Mouse (Mus musculus) liver, postnatal 0 days (tissue): ENCODE measurements around the gene Klc4. TPM values are rescaled to one million over a fixed set of nuclear protein-coding genes. Genes with fewer than 3 reads are reported as not detected.

Source experiments
- ATAC-seq: fragments of 200-750 bp; cut with Nextera tagmentation; 2 replicates; pipeline ENCODE4 v1.8.0; 2017; ENCODE audit warnings: mild to moderate bottlenecking, moderate library complexity
- DNase-seq: peaks from one replicate; pipeline ENCODE4 v3.0.0-alpha.2; 2016
- H3K27ac ChIP-seq: fragments of 300-500 bp; sonication (generic); 2 replicates; pipeline ENCODE4 v1.5.1; 2014; ENCODE audit warnings: antibody characterized with exemption, moderate library complexity, mild to moderate bottlenecking, low read depth
- H3K27me3 ChIP-seq: fragments of 300-500 bp; sonication (generic); 2 replicates; pipeline ENCODE4 v1.6.1; 2014; ENCODE audit warnings: low read length, control low read depth, mixed read lengths; ENCODE audit not compliant: insufficient read depth
- H3K36me3 ChIP-seq: fragments of 300-500 bp; sonication (generic); replicated peaks from 2 replicates; pipeline ENCODE4 v1.6.1; 2014; ENCODE audit warnings: mild to moderate bottlenecking, control low read depth, low read length, moderate library complexity, mixed read lengths; ENCODE audit not compliant: insufficient read depth
- H3K4me1 ChIP-seq: fragments of 300-500 bp; sonication (generic); 2 replicates; pipeline ENCODE4 v1.6.1; 2014; ENCODE audit warnings: antibody characterized with exemption, mild to moderate bottlenecking, control low read depth; ENCODE audit not compliant: insufficient read depth
- H3K4me2 ChIP-seq: fragments of 300-500 bp; sonication (generic); 2 replicates; pipeline ENCODE4 v1.6.1; 2014; ENCODE audit warnings: low read depth, mild to moderate bottlenecking, low read length, moderate library complexity, mixed read lengths
- H3K4me3 ChIP-seq: fragments of 300-500 bp; sonication (generic); 2 replicates; pipeline ENCODE4 v1.5.1; 2014; ENCODE audit warnings: low read depth, low read length
- H3K9ac ChIP-seq: fragments of 300-500 bp; sonication (generic); replicated peaks from 2 replicates; pipeline ENCODE4 v1.6.1; 2014; ENCODE audit warnings: mild to moderate bottlenecking, moderate library complexity
- H3K9me3 ChIP-seq: fragments of 300-500 bp; sonication (generic); 2 replicates; pipeline ENCODE4 v1.6.1; 2016; ENCODE audit warnings: mild to moderate bottlenecking, control low read depth, low read length, mixed read lengths
- CTCF ChIP-seq: sonication (generic); IDR thresholded peaks from 2 replicates; pipeline ENCODE4 v1.5.1; 2016; ENCODE audit warnings: antibody characterized with exemption, low read depth
- EP300 ChIP-seq: IDR thresholded peaks from 2 replicates; pipeline ENCODE4 v1.6.1; 2016; ENCODE audit warnings: antibody characterized with exemption, low read depth, mild to moderate bottlenecking
- WGBS: fragments of 180-500 bp; shearing (Covaris S2); extraction: QIAGEN DNeasy Blood & Tissue Kit; methylation state at CpG from one replicate; pipeline ENCODE4 v1.1.7; 2014; ENCODE audit not compliant: insufficient replicate concordance; 5-methylcytosine and 5-hydroxymethylcytosine counted together
- polyA plus RNA-seq: library from polyadenylated mRNA; unstranded; fragments of >200 nt; fragmentation: Nextera tagmentation; extraction: Ambion mirVana; gene quantifications from 2 replicates; pipeline ENCODE4 v1.2.1, GENCODE M21; 2015

The Klc4 gene
- polyA plus RNA-seq, 1 experiment from 2014 or later, result 12.6 TPM

DNA sequence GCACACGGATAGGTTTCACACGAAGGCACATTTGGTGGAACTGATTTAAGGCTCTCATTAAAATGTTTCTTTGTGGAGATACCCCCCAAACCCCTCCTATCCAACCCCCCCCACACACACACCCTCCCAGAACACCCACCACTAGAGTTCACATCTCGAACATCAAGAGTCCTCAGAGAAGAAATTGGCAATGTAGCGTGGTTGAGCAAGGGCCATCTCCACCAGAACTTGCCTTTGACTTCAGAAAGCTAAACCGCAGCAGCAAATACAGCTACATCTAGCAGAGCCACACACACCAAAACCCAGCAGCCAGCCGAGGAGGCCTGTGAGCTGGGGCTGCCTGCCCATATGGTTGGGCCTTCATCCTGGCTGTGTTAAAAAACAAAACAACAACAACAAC lies 18.4 kb downstream of the Klc4 start:
- Histone ChIP-seq H3K9ac (no peak overlapping the region), H3K4me1 (peaks cover 25% of the 10 kb centered on the region), H3K9me3 (no peaks in the 10 kb centered on the region), H3K4me3 (no peak overlapping the region), H3K4me2 (no peak overlapping the region), H3K27me3 (0 out of 2 replicates have a peak, but pooled peaks cover 5% of the 10 kb centered on the region), H3K36me3 (peaks cover 8% of the 10 kb centered on the region; the same call in 1 of the 2 replicates), H3K27ac (no peak overlapping the region)
- 64% methylated on average over 6 of the region's 6 CpGs for WGBS
- TF ChIP-seq CTCF (no peak), EP300 (no peak)
- DNase-seq (no peak), ATAC-seq (no peak)

GRCm38 (mm10) chr17:46624598-46624997 lies 21.2 kb downstream of the Klc4 start:
- no peak overlapping the region for H3K4me3 ChIP-seq
- H3K36me3 ChIP-seq, result no peaks in the 10 kb centered on the region
- peak overlapping the region; percentile 12; the same call in 1 of the 2 replicates for H3K27ac ChIP-seq
- peaks cover 31% of the 10 kb centered on the region for H3K4me1 ChIP-seq
- TF ChIP-seq EP300 (no peak), CTCF (no peak)
- 68% methylated on average over 12 of the region's 12 CpGs for WGBS
- H3K9ac ChIP-seq, result no peak overlapping the region
- ATAC-seq, result no peak
- no peaks in the 10 kb centered on the region for H3K9me3 ChIP-seq
- no peak for DNase-seq
- H3K27me3 ChIP-seq, result 0 out of 2 replicates have a peak, but pooled peaks cover 5% of the 10 kb centered on the region
- H3K4me2 ChIP-seq, result peak overlapping the region; percentile 35

GRCm38 (mm10) chr17:46623819-46624557 lies 21.8 kb downstream of the Klc4 start:
- DNase-seq (no peak), ATAC-seq (0 out of 2 replicates have a peak, but pooled peaks have one; percentile 17)
- Histone ChIP-seq H3K4me2 (peak overlapping the region; percentile 35), H3K9ac (no peak overlapping the region), H3K9me3 (no peaks in the 10 kb centered on the region), H3K4me1 (peaks cover 32% of the 10 kb centered on the region), H3K36me3 (no peaks in the 10 kb centered on the region), H3K27ac (peak overlapping the region; percentile 44; the same call in 1 of the 2 replicates), H3K27me3 (0 out of 2 replicates have a peak, but pooled peaks cover 3% of the 10 kb centered on the region), H3K4me3 (no peak overlapping the region)
- 25% methylated on average over 10 of the region's 10 CpGs for WGBS
- peak; percentile 41 for TF ChIP-seq CTCF
- TF ChIP-seq EP300, result no peak

DNA sequence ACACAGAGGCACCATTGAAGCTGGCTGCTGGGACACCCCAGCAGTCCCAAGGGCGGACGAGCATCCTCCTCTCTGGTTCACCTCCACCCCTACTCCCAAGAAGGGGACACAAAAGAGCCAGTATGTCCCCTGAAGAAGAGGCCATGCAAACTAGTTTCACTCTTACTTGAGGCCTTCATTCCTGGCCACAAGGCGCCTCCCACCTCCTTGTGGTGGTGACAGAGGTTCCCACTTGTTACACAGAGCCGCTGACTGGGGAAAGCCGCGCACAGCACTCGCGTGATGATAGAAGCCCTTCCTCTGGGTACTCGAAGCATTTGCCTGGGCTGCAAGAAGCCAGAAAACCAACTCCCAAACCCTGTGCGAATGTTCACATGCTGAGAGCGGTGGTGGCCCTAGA lies 23.6 kb downstream of the Klc4 start:
- H3K4me1 ChIP-seq, result peaks cover 33% of the 10 kb centered on the region
- H3K27me3 ChIP-seq, result no peaks in the 10 kb centered on the region
- 39% methylated on average over 11 of the region's 11 CpGs for WGBS
- TF ChIP-seq EP300 (no peak), CTCF (0 out of 2 replicates have a peak, but pooled peaks have one; percentile 10)
- ATAC-seq (no peak), DNase-seq (no peak)
- no peaks in the 10 kb centered on the region for H3K9me3 ChIP-seq
- no peak overlapping the region for H3K4me2 ChIP-seq
- H3K9ac ChIP-seq, result no peak overlapping the region
- H3K4me3 ChIP-seq, result no peak overlapping the region
- no peak overlapping the region for H3K27ac ChIP-seq
- H3K36me3 ChIP-seq, result no peaks in the 10 kb centered on the region

DNA sequence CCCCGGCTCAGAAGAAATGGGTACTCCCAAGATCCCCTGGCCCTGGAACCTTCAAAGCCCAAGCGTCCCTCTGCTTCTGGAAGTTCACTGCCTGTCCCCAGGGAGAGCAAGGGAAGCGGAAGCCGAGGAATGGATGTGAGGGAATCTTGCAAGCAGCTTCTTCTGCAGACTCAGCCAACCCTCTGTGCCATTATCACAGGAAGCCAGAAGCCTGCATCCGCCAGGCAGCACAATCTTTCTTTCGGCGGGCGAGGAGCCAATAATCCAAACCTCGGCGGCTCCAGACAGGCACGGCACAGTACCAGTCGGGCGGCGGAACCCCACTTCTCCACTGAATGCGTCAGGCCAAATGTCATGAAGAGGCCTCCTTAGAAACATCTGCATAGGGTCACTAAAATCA lies 24.5 kb downstream of the Klc4 start:
- H3K4me1 ChIP-seq, result peaks cover 33% of the 10 kb centered on the region
- H3K4me3 ChIP-seq, result no peak overlapping the region
- no peaks in the 10 kb centered on the region for H3K36me3 ChIP-seq
- DNase-seq (peak; percentile 45), ATAC-seq (no peak)
- no peaks in the 10 kb centered on the region for H3K27me3 ChIP-seq
- WGBS, result 56% methylated on average over 15 of the region's 15 CpGs
- TF ChIP-seq CTCF (no peak), EP300 (peak; percentile 29; the same call in 1 of the 2 replicates)
- no peak overlapping the region for H3K9ac ChIP-seq
- H3K27ac ChIP-seq, result peak overlapping the region; percentile 34; the same call in 1 of the 2 replicates
- no peaks in the 10 kb centered on the region for H3K9me3 ChIP-seq
- 0 out of 2 replicates have a peak overlapping the region, but pooled peaks have one; percentile 16 for H3K4me2 ChIP-seq

- peaks cover 33% of the 10 kb centered on the region for H3K4me1 ChIP-seq
Observed at GRCm38 (mm10) chr17:46619683-46620357, 26.0 kb downstream of the Klc4 start.

More at GRCm38 (mm10) chr17:46619683-46620357, 26.0 kb downstream of the Klc4 start:
- Histone ChIP-seq H3K4me3 (no peak overlapping the region), H3K27me3 (no peaks in the 10 kb centered on the region), H3K27ac (no peak overlapping the region), H3K4me2 (no peak overlapping the region), H3K36me3 (no peaks in the 10 kb centered on the region), H3K9ac (no peak overlapping the region; the same call in 1 of the 2 replicates), H3K9me3 (no peaks in the 10 kb centered on the region)
- ATAC-seq (no peak), DNase-seq (no peak)
- 57% methylated on average over 16 of the region's 16 CpGs for WGBS
- TF ChIP-seq EP300, result no peak
- no peak for TF ChIP-seq CTCF
